Mouse (Mus musculus) 3134 (cell line): ENCODE measurements at regions not wholly inside any gene's neighbourhood (a gene's known extent, or its start where the extent isn't known, plus 50 kb on each side); places are given as distances from the start of the nearest gene placed in this dataset.

Source experiments
- DNase-seq: peaks from one replicate; pipeline ENCODE4 v3.0.0-alpha.2; 2011; ENCODE audit warnings: low spot score; ENCODE audit not compliant: insufficient read length; ENCODE audit errors: extremely low read depth

GRCm38 (mm10) chr4:124190775-124191174 lies 273.0 kb upstream of the 4930535I16Rik start:
- no peak for DNase-seq

GRCm38 (mm10) chr4:124189993-124190385 lies 272.2 kb upstream of the 4930535I16Rik start:
- DNase-seq: no peak

- no peak for DNase-seq
These were observed 271.6 kb upstream of the 4930535I16Rik start for GRCm38 (mm10) chr4:124189352-124189992.

- no peak for DNase-seq
These were observed 269.3 kb upstream of the 4930535I16Rik start for GRCm38 (mm10) chr4:124187108-124187507.

GRCm38 (mm10) chr4:124181335-124181734 lies 263.5 kb upstream of the 4930535I16Rik start:
- no peak for DNase-seq

- DNase-seq: no peak
These were observed 260.7 kb upstream of the 4930535I16Rik start for GRCm38 (mm10) chr4:124178401-124179018.

GRCm38 (mm10) chr4:124175531-124175930 lies 257.7 kb upstream of the 4930535I16Rik start:
- DNase-seq: no peak

GRCm38 (mm10) chr4:124154627-124155026 lies 236.8 kb upstream of the 4930535I16Rik start:
- DNase-seq: no peak

GRCm38 (mm10) chr4:124149771-124150451 lies 232.1 kb upstream of the 4930535I16Rik start:
- no peak for DNase-seq

- DNase-seq: no peak
These were observed 231.2 kb upstream of the 4930535I16Rik start for GRCm38 (mm10) chr4:124149037-124149436.

- DNase-seq: no peak
These were observed 229.5 kb upstream of the 4930535I16Rik start for GRCm38 (mm10) chr4:124147276-124147675.

GRCm38 (mm10) chr4:124146135-124146534 lies 228.3 kb upstream of the 4930535I16Rik start:
- no peak for DNase-seq

GRCm38 (mm10) chr4:124143630-124144029 lies 225.8 kb upstream of the 4930535I16Rik start:
- DNase-seq: no peak

- no peak for DNase-seq
These were observed 225.4 kb upstream of the 4930535I16Rik start for GRCm38 (mm10) chr4:124143226-124143625.

GRCm38 (mm10) chr4:124142083-124142482 lies 224.3 kb upstream of the 4930535I16Rik start:
- DNase-seq: peak; percentile 9

- DNase-seq: no peak
These were observed 217.3 kb upstream of the 4930535I16Rik start for GRCm38 (mm10) chr4:124135165-124135470.

GRCm38 (mm10) chr4:124134341-124135164 lies 216.7 kb upstream of the 4930535I16Rik start:
- no peak for DNase-seq

- no peak for DNase-seq
These were observed 213.1 kb upstream of the 4930535I16Rik start for GRCm38 (mm10) chr4:124130946-124131345.

GRCm38 (mm10) chr4:124126258-124126657 lies 208.4 kb upstream of the 4930535I16Rik start:
- no peak for DNase-seq

- no peak for DNase-seq
These were observed 202.5 kb upstream of the 4930535I16Rik start for GRCm38 (mm10) chr4:124120334-124120733.

GRCm38 (mm10) chr4:124113856-124114345 lies 196.1 kb upstream of the 4930535I16Rik start:
- DNase-seq: no peak
